Mouse (Mus musculus) heart, embryonic 13.5 days (tissue): Measurements from ENCODE around the gene Clrn3. TPM values are rescaled to one million over a fixed set of nuclear protein-coding genes. Genes with fewer than 3 reads are reported as not detected.

ENCODE experiments used
- ATAC-seq: fragments of 200-750 bp; cut with Nextera tagmentation; 2 replicates; pipeline ENCODE4 v1.8.0; 2017; ENCODE audit warnings: moderate TSS enrichment; ENCODE audit not compliant: insufficient number of reproducible peaks, low FRiP score, low TSS enrichment; ENCODE audit errors: extremely low read depth
- H3K27ac ChIP-seq: fragments of 300-500 bp; sonication (generic); replicated peaks from 2 replicates; pipeline ENCODE4 v1.5.1; 2015; ENCODE audit warnings: moderate library complexity, mild to moderate bottlenecking, inconsistent platforms
- H3K27me3 ChIP-seq: fragments of 300-500 bp; sonication (generic); replicated peaks from 2 replicates; pipeline ENCODE4 v1.6.1; 2015; ENCODE audit warnings: mild to moderate bottlenecking, inconsistent platforms
- H3K36me3 ChIP-seq: fragments of 300-500 bp; sonication (generic); 2 replicates; pipeline ENCODE4 v1.6.1; 2015; ENCODE audit warnings: mild to moderate bottlenecking, inconsistent platforms
- H3K4me1 ChIP-seq: fragments of 300-500 bp; sonication (generic); 2 replicates; pipeline ENCODE4 v1.6.1; 2015; ENCODE audit warnings: inconsistent platforms
- H3K4me2 ChIP-seq: fragments of 300-500 bp; sonication (generic); 2 replicates; pipeline ENCODE4 v1.6.1; 2015; ENCODE audit warnings: inconsistent platforms, mild to moderate bottlenecking, moderate library complexity
- H3K4me3 ChIP-seq: fragments of 300-500 bp; sonication (generic); 2 replicates; pipeline ENCODE4 v1.5.1; 2015; ENCODE audit warnings: moderate library complexity, mild to moderate bottlenecking, inconsistent platforms
- H3K9ac ChIP-seq: fragments of 300-500 bp; sonication (generic); 2 replicates; pipeline ENCODE4 v1.6.1; 2015; ENCODE audit warnings: inconsistent platforms, mild to moderate bottlenecking, moderate library complexity
- H3K9me3 ChIP-seq: fragments of 300-500 bp; sonication (generic); 2 replicates; pipeline ENCODE4 v1.6.1; 2016; ENCODE audit warnings: inconsistent platforms
- WGBS: fragments of 180-500 bp; shearing (Covaris S2); methylation state at CpG from one replicate; pipeline ENCODE4 v1.1.7; 2015; ENCODE audit warnings: mixed read lengths; 5-methylcytosine and 5-hydroxymethylcytosine counted together
- polyA plus RNA-seq: library from polyadenylated mRNA; unstranded; fragments of >200 nt; fragmentation: Nextera tagmentation; extraction: Ambion mirVana; gene quantifications from 2 replicates; pipeline ENCODE4 v1.2.1, GENCODE M21; 2015

Clrn3 gene
- polyA plus RNA-seq, 1 experiment from 2014 or later: not detected

- ATAC-seq: no peak
- Histone ChIP-seq H3K9me3 (0 out of 2 replicates have a peak, but pooled peaks cover 2% of the 10 kb centered on the region), H3K4me2 (no peak overlapping the region), H3K9ac (no peak overlapping the region), H3K27ac (no peak overlapping the region), H3K27me3 (peaks cover 41% of the 10 kb centered on the region), H3K36me3 (no peaks in the 10 kb centered on the region), H3K4me3 (no peak overlapping the region), H3K4me1 (peaks cover 3% of the 10 kb centered on the region)
- WGBS: 59% methylated on average over 10 of the region's 10 CpGs
These were observed 41.6 kb downstream of the Clrn3 start for GRCm38 (mm10) chr7:135486645-135487382.

GRCm38 (mm10) chr7:135485796-135486410 is 42.6 kb downstream of the Clrn3 start:
- Histone ChIP-seq H3K9ac (no peak overlapping the region), H3K4me2 (no peak overlapping the region), H3K4me1 (peaks cover 3% of the 10 kb centered on the region), H3K4me3 (no peak overlapping the region), H3K27ac (no peak overlapping the region), H3K36me3 (no peaks in the 10 kb centered on the region), H3K27me3 (peaks cover 50% of the 10 kb centered on the region), H3K9me3 (no peaks in the 10 kb centered on the region)
- ATAC-seq: no peak
- 25% methylated on average over 12 of the region's 12 CpGs for WGBS

- no peaks in the 10 kb centered on the region for H3K36me3 ChIP-seq
- peaks cover 3% of the 10 kb centered on the region for H3K4me1 ChIP-seq
- H3K4me2 ChIP-seq: no peak overlapping the region
- H3K27me3 ChIP-seq: peaks cover 53% of the 10 kb centered on the region
- H3K9me3 ChIP-seq: no peaks in the 10 kb centered on the region
- ATAC-seq: no peak
- no peak overlapping the region for H3K27ac ChIP-seq
- H3K9ac ChIP-seq: no peak overlapping the region
- 11% methylated on average over 10 of the region's 10 CpGs for WGBS
- H3K4me3 ChIP-seq: no peak overlapping the region
These were observed 43.2 kb downstream of the Clrn3 start for GRCm38 (mm10) chr7:135485116-135485795.

- H3K4me2 ChIP-seq: no peak overlapping the region
- 47% methylated on average over 11 of the region's 11 CpGs for WGBS
- no peak overlapping the region for H3K27ac ChIP-seq
- peaks cover 54% of the 10 kb centered on the region for H3K27me3 ChIP-seq
- no peaks in the 10 kb centered on the region for H3K9me3 ChIP-seq
- no peak overlapping the region for H3K9ac ChIP-seq
- no peak for ATAC-seq
- peaks cover 10% of the 10 kb centered on the region for H3K4me1 ChIP-seq
- no peak overlapping the region for H3K4me3 ChIP-seq
- H3K36me3 ChIP-seq: no peaks in the 10 kb centered on the region
These were observed 44.1 kb downstream of the Clrn3 start for GRCm38 (mm10) chr7:135484341-135484740.

GRCm38 (mm10) chr7:135483751-135484150 is 44.7 kb downstream of the Clrn3 start:
- H3K4me2 ChIP-seq: no peak overlapping the region
- H3K4me1 ChIP-seq: peaks cover 13% of the 10 kb centered on the region
- H3K4me3 ChIP-seq: no peak overlapping the region
- H3K9me3 ChIP-seq: no peaks in the 10 kb centered on the region
- no peak for ATAC-seq
- 44% methylated on average over 6 of the region's 6 CpGs for WGBS
- H3K27me3 ChIP-seq: peaks cover 54% of the 10 kb centered on the region
- H3K36me3 ChIP-seq: no peaks in the 10 kb centered on the region
- no peak overlapping the region for H3K9ac ChIP-seq
- no peak overlapping the region for H3K27ac ChIP-seq

GRCm38 (mm10) chr7:135481150-135481549 is 47.3 kb downstream of the Clrn3 start:
- Histone ChIP-seq H3K27ac (no peak overlapping the region), H3K4me1 (peaks cover 13% of the 10 kb centered on the region), H3K27me3 (peaks cover 45% of the 10 kb centered on the region), H3K4me2 (no peak overlapping the region), H3K36me3 (no peaks in the 10 kb centered on the region), H3K9me3 (no peaks in the 10 kb centered on the region), H3K4me3 (no peak overlapping the region), H3K9ac (no peak overlapping the region)
- 35% methylated on average over 7 of the region's 7 CpGs for WGBS
- no peak for ATAC-seq

- H3K36me3 ChIP-seq: no peaks in the 10 kb centered on the region
- no peak overlapping the region for H3K27ac ChIP-seq
- WGBS: 61% methylated on average over 6 of the region's 6 CpGs
- H3K27me3 ChIP-seq: peaks cover 35% of the 10 kb centered on the region
- H3K9me3 ChIP-seq: no peaks in the 10 kb centered on the region
- no peak for ATAC-seq
- no peak overlapping the region for H3K4me3 ChIP-seq
- no peak overlapping the region for H3K9ac ChIP-seq
- no peak overlapping the region for H3K4me2 ChIP-seq
- peaks cover 11% of the 10 kb centered on the region for H3K4me1 ChIP-seq
These were observed 48.5 kb downstream of the Clrn3 start for GRCm38 (mm10) chr7:135479912-135480311.

GRCm38 (mm10) chr7:135479322-135479880 is 49.1 kb downstream of the Clrn3 start:
- WGBS: 48% methylated on average over 10 of the region's 10 CpGs
- ATAC-seq: no peak

GRCm38 (mm10) chr7:135477256-135477655 is 51.2 kb downstream of the Clrn3 start:
- Histone ChIP-seq H3K9ac (no peak overlapping the region), H3K27me3 (peaks cover 15% of the 10 kb centered on the region), H3K4me3 (no peak overlapping the region), H3K36me3 (no peaks in the 10 kb centered on the region), H3K9me3 (no peaks in the 10 kb centered on the region), H3K27ac (no peak overlapping the region), H3K4me2 (no peak overlapping the region), H3K4me1 (peaks cover 11% of the 10 kb centered on the region)
- no peak for ATAC-seq
- 46% methylated on average over 5 of the region's 5 CpGs for WGBS

More at GRCm38 (mm10) chr7:135479322-135479880, 49.1 kb downstream of the Clrn3 start:
- no peak overlapping the region for H3K9ac ChIP-seq
- H3K4me3 ChIP-seq: no peak overlapping the region
- no peaks in the 10 kb centered on the region for H3K9me3 ChIP-seq
- no peak overlapping the region; the same call in 1 of the 2 replicates for H3K27ac ChIP-seq
- H3K4me2 ChIP-seq: no peak overlapping the region
- H3K27me3 ChIP-seq: peaks cover 30% of the 10 kb centered on the region
- peaks cover 11% of the 10 kb centered on the region for H3K4me1 ChIP-seq
- H3K36me3 ChIP-seq: no peaks in the 10 kb centered on the region

- 52% methylated on average over 8 of the region's 8 CpGs for WGBS
These were observed 52.5 kb downstream of the Clrn3 start for GRCm38 (mm10) chr7:135475981-135476380.

GRCm38 (mm10) chr7:135470319-135470718 is 58.1 kb downstream of the Clrn3 start:
- Histone ChIP-seq H3K4me2 (no peak overlapping the region), H3K27ac (no peak overlapping the region), H3K27me3 (peaks cover 26% of the 10 kb centered on the region), H3K4me1 (no peaks in the 10 kb centered on the region), H3K9ac (no peak overlapping the region), H3K9me3 (no peaks in the 10 kb centered on the region), H3K4me3 (no peak overlapping the region), H3K36me3 (no peaks in the 10 kb centered on the region)
- WGBS: 74% methylated on average over 5 of the region's 5 CpGs
- no peak for ATAC-seq

More at GRCm38 (mm10) chr7:135475981-135476380, 52.5 kb downstream of the Clrn3 start:
- H3K27ac ChIP-seq: no peak overlapping the region
- H3K4me3 ChIP-seq: no peak overlapping the region
- no peaks in the 10 kb centered on the region for H3K36me3 ChIP-seq
- H3K4me2 ChIP-seq: no peak overlapping the region
- H3K4me1 ChIP-seq: peaks cover 11% of the 10 kb centered on the region
- ATAC-seq: no peak
- H3K9ac ChIP-seq: no peak overlapping the region
- H3K27me3 ChIP-seq: peaks cover 5% of the 10 kb centered on the region; the same call in 1 of the 2 replicates
- no peaks in the 10 kb centered on the region for H3K9me3 ChIP-seq
